27 mouse cellular contexts compared by ENCODE assay signal in the genomic region with DNA sequence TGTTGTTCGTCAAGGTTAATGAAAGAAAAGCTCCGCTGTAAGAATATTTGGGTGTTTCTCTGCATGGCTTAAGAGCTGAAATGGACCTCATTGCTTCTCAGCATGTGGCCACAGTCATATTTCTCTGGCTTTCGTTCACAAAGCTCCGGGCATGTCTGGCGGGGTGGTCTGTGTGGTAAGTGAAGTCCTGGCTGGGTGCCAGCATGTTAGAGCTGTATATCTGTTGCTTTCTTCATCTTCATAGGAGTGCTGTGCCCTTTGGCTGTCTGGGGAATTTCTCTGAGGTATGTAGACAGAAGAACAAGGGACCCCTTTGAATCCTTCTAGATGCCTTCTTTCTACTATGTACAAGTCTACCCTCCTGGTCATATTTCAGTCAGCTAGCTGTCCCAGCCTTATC.
DNase-seq lines count a peak whose midpoint lies in the region; ATAC-seq and TF ChIP-seq lines count a peak whose summit lies in the region.
"Had no signal": no experiment of that assay in that cellular context is flagged by ENCODE, and none has a peak within 500 bp of the region (broad histone marks: within the 10 kb centered on the region; RNA-seq: fewer than 3 reads in every experiment).

No protein-coding gene starts in this region.

- H3K9me3 ChIP-seq in neural tube, embryonic 12.5 days, result no peaks in the 10 kb centered on the region
- H3K9me3 ChIP-seq: embryonic facial prominence, embryonic 13.5 days; kidney, embryonic 15.5 days; midbrain, embryonic 13.5 days had no signal

- no peak overlapping the region for H3K4me2 ChIP-seq in neural tube, embryonic 12.5 days (replicated peaks)
- H3K4me2 ChIP-seq: embryonic facial prominence, embryonic 13.5 days; kidney, embryonic 15.5 days; midbrain, embryonic 13.5 days had no signal

- 61% methylated on average over 5 of the region's 5 CpGs for whole genome bisulfite sequencing in neural tube, embryonic 12.5 days

- H3K4me1 ChIP-seq in neural tube, embryonic 12.5 days, result 0 out of 2 replicates have a peak, but pooled peaks cover 8% of the 10 kb centered on the region
- H3K4me1 ChIP-seq: kidney, embryonic 15.5 days; midbrain, embryonic 13.5 days had no signal

- TF ChIP-seq POLR2A in brain, embryonic 14.5 days (IDR thresholded peaks at IDR 0.05; ENCODE audit: borderline replicate concordance, extremely low read depth, insufficient read depth, insufficient read length, poor library complexity, severe bottlenecking), result no peak

- TF ChIP-seq CTCF in brain, embryonic 14.5 days (IDR thresholded peaks at IDR 0.05; ENCODE audit: borderline replicate concordance, extremely low read depth, insufficient read depth, insufficient read length), result no peak

- peak; percentile 39 for DNase-seq in left cerebral cortex, postnatal 4 days
- no peak for DNase-seq in left cerebral cortex, postnatal 25 days (ENCODE audit: low spot score in 2 of 2)
- DNase-seq in neural tube, embryonic 10.5 days (ENCODE audit: extremely low spot score, low spot score), result no peak
- peak; percentile 42 for DNase-seq in brain, embryonic 14.5 days (ENCODE audit: low read depth)
- DNase-seq in mesoderm, embryonic 11.5 days (ENCODE audit: low read depth, low spot score), result peak; percentile 58
- no peak for DNase-seq in kidney, postnatal 4 days
- DNase-seq: adrenal gland, postnatal 36 days; B cell, adult 2 months; cerebellum, adult 8-10 months; cerebellum, postnatal 25 days; gastrocnemius, postnatal 10 days; heart, postnatal 14 days; kidney, adult 18-20 months; kidney, postnatal 25 days; lung, adult 2 months; lung, postnatal 14 days; right cerebral cortex, postnatal 25 days; thymus, postnatal 14 days had no signal

- no peak overlapping the region for H3K4me3 ChIP-seq in neural tube, embryonic 12.5 days
- H3K4me3 ChIP-seq: embryonic facial prominence, embryonic 13.5 days; erythroblast, embryonic 14.5 days; kidney, embryonic 15.5 days; layer of hippocampus, adult 2 months; left cerebral cortex, adult 2 months; midbrain, embryonic 13.5 days had no signal

- H3K27ac ChIP-seq in neural tube, embryonic 12.5 days, result 0 out of 2 replicates have a peak overlapping the region, but pooled peaks have one; percentile 11
- H3K27ac ChIP-seq: embryonic facial prominence, embryonic 13.5 days; kidney, embryonic 15.5 days; layer of hippocampus, adult 2 months; left cerebral cortex, adult 2 months; liver, embryonic 14.5 days; midbrain, embryonic 13.5 days had no signal

- no peak for ATAC-seq in neural tube, embryonic 12.5 days (ENCODE audit: low FRiP score, low read depth)
- ATAC-seq: hindbrain, embryonic 16.5 days; midbrain, embryonic 13.5 days had no signal

- H3K36me3 ChIP-seq in neural tube, embryonic 12.5 days, result no peaks in the 10 kb centered on the region
- H3K36me3 ChIP-seq: embryonic facial prominence, embryonic 13.5 days; kidney, embryonic 15.5 days; midbrain, embryonic 13.5 days had no signal

- H3K27me3 ChIP-seq in neural tube, embryonic 12.5 days (replicated peaks), result no peaks in the 10 kb centered on the region
- H3K27me3 ChIP-seq: embryonic facial prominence, embryonic 13.5 days; kidney, embryonic 15.5 days; midbrain, embryonic 13.5 days had no signal

- H3K9ac ChIP-seq in neural tube, embryonic 12.5 days, result no peak overlapping the region
- H3K9ac ChIP-seq: embryonic facial prominence, embryonic 13.5 days; kidney, embryonic 15.5 days; liver, embryonic 14.5 days; midbrain, embryonic 13.5 days had no signal

- intact Hi-C loops in left cerebral cortex, postnatal 4 days (cut with DNase I), result no loop called here
- intact Hi-C loops in left cerebral cortex, postnatal 25 days (cut with DNase I), result no loop called here

Comparison
In these comparisons a context has a peak if more than half of its experiments do, and no peak if none do; other contexts are left out.
1. DNase-seq: peak in left cerebral cortex, postnatal 4 days (single experiment), brain, embryonic 14.5 days (single experiment) and mesoderm, embryonic 11.5 days (single experiment); none in left cerebral cortex, postnatal 25 days (0 of 2), neural tube, embryonic 10.5 days (single experiment) and kidney, postnatal 4 days (0 of 2).